Mouse (Mus musculus): Measurements from ENCODE around the gene Meaf6. TPM values are rescaled to one million over a fixed set of nuclear protein-coding genes. Genes with fewer than 3 reads are reported as not detected.

Meaf6 gene
- polyA plus RNA-seq, 1 experiment: 36.0 TPM

DNA sequence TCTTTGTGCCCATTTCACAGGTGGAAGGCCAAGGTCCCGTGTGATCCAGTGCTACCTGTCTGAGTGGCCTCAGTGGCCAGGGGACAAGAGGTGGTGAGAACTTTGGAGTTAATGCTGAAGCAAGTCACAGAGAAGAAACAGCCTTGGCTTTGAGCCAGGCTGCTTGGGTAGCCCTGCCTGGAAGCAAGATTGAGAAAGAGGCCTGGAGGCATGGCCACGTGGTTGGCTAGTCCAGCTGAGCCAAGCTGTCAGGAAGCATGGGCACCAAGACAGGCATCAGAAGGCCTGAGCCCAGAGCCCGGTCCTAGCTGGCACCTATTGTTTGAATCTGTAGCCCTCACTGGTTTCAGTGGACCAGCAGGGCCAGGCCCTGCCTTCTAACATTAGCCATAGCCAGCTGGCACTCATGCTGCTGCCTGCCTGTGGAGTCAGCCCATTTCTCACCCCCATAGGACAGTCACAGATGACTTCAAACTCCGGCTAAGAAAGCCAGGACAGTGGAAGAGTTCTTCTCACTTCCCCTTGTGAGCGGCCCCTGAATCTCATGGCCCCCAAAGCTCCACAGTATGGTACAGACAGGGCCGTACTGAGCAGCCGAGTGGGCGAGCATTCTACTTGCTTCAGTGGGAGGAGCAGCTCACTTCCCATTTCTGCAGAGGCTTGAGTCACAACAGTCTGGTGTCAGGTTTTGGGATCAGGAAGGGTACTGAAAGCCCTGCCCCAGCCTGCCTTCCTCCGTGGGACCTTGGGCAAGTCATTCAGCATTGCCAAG, 31.3 kb downstream of the Meaf6 start:
- no peak for DNase-seq (ENCODE audit: low spot score)

GRCm38 (mm10) chr4:125116929-125117328, 32.0 kb downstream of the Meaf6 start:
- no peak for DNase-seq (ENCODE audit: low spot score)

DNA sequence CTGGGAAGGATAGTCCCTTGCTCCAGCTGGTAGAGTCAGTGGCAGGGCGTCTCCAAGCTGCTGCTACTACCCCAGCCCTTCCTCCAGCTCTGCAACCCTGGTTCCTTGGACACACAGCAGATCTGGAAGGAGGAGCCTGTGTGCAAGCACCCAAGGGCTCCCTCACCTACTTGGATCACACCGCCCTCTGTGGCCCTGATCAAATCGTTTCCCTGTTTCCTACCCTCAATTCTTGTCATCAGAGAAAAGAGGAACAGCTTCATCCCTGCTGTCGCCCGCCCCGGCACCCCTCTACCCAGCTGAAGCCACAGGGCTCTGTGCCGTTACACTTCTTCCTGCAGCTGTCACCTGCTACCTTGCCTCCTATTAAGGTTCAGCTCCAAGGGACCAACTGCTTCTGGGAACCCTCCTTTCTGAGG, 33.0 kb downstream of the Meaf6 start:
- DNase-seq (ENCODE audit: low spot score): no peak

- no peak for DNase-seq (ENCODE audit: low spot score)
Measured at GRCm38 (mm10) chr4:125119070-125119469, 34.1 kb downstream of the Meaf6 start.

DNA sequence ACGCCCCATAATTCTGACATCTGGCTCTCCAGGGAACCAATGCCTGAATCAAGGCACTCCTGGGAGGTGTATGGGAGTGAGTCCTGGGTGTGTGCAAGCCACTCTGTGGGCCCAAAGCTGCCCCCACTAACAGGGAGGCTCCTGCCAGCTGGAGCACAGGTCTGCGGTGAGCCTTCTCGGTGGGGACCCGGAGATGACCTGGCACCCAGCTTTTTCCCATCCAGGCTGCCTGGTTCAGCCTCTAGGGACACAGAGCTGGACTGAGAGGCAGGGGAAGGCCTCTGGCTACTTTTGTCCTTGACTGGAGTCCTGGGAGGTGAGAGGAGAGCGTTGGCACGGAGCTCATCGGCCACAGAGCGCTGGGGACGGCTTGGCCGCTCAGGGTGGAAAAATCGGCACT, 34.8 kb downstream of the Meaf6 start:
- DNase-seq (ENCODE audit: low spot score): no peak

DNA sequence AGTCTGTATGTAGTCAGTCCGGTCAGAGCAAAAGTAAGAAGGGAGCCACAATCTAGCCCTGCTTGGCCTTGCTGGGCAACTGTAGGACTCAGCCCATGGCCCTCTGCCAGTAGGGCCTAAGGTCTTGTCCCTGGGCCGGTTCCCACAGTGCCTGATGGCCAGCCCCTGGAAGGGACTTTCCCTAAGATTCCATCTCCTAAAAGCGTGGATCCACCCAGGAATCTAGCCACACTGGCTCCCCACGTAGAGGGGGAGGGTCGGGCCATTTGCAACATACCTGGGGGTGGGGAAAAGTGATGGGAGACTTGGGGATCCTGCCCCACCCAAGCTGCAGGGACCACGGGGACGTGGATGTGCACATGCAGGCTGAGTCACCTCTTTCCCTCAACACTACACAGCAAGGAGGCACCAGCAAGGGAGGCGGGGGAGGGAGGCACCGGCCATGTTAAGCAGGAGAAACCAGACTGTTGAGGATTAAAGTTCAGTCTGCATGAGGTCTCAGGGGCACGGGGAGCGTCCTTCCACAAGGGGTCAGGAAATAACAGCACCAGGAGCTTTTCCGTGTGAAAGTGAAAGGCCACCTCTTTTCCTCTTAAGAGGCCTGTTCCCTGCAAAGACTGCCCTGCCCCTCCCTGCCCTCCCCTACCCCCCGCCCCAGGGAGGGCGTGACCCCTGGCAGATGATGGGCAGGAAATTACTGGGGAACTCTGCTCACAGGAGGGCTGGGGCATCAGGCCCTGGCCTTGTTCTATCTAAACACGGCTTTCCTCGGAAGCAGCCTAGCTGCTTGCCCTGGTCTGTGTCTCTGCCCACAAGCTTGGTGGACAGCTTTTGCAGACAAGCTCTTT, 37.7 kb downstream of the Meaf6 start:
- peak; percentile 64 for DNase-seq (ENCODE audit: low spot score)

DNA sequence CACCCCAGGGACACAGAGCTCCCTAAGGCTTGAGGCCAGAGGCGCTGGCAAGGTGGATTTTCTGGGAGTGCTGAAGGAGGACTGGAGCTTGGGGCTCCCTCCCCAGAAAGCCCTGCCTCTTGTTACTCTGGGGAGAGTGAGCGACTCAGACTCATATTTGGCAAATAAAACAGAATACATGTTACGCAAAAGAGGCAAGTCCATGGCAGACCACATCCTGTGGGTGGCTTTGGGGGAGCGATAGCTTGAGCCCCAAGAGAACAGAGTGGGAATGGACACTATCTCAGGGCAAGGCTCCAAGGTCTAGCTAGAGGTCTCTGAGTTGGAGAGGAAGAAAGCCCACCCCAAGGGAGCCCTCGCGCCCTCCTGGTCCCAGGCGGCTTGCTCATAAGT, 38.3 kb downstream of the Meaf6 start:
- DNase-seq (ENCODE audit: low spot score): no peak

GRCm38 (mm10) chr4:125124424-125125209, 39.7 kb downstream of the Meaf6 start:
- no peak for DNase-seq (ENCODE audit: low spot score)

DNA sequence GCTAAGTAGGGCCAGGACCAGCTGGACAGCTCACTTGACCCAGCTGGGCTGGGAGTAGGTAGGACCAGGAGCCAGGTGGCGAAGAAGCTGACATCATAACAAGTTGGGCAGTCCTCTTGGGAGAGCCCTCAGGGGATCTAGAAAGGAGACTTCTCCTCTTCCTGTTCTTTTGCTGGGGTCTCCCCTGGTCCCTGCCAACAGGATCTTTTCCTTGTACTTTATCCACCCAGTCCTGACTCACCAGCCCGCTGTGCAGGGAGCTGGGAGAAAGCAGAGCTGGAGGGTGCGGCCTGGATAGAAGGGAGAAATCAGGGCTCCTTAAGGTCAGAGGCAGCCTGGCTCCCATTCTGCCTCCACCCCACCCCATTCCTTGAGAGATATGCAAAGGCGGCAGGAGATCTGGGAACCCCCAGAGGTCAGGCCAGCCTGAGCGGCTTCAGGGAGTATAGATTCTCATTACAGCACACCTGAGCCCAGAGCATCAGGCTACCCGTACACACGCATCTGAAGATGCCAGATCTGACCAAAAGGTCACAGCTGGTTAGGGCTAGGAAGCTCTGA, 40.5 kb downstream of the Meaf6 start:
- no peak for DNase-seq (ENCODE audit: low spot score)

GRCm38 (mm10) chr4:125126186-125126585, 41.3 kb downstream of the Meaf6 start:
- no peak for DNase-seq (ENCODE audit: low spot score)

DNA sequence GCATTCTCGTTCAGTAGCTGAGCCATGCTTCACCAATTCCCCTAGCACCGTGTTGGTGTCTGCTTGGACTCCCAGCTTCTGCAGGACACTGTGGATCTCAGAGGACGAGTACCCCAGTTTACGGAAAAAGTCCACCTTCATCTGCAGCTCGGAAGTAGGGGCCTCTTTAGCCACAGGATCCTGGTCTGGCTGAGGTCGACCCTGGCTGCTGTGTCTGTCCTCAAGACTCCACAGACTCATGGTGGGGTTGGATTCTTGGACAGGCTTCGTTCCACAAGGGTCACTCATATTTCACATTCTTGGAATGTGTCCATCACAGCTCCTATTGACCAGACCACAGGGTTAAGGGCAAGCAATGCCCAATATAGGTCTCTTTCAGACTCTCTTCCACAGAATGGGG, 41.8 kb downstream of the Meaf6 start:
- no peak for DNase-seq (ENCODE audit: low spot score)

DNA sequence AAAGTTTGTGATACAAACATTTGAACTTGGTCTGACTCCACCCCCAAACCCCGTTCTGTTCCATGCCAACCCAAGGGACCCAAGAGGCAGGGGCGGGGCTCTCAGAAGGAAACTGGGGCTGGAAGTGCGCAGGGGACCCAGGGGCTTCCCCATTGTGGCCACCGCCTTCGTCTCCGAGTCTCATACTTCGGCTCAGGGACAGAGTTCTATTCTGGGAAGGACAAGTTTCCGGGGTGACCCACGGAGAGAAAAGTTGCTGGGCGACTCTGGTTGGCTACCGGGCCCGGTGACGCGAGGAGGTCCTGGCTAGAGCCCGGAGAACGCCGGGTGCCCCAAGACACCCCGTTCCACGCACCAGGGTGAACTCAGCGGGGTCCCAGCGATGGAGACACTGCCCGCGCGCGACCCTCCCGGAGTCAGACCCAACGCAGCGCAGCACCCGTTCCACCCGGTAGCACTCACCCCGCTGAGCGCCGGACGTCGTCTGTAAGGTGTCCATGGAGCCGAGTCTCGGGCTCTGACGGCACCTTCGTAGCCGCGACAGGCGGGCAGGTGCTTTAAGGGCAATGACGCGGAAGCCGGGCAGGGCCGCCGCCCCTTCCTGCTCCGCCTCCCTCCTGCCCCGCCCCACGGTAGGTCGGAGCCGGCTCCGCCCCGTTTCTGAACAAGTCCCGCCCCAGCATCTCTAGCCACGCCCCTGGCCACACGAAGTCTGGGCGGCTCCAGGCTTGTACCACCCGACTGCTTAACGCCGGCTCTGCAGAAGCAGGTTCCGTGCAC, 42.6 kb downstream of the Meaf6 start, which contains the start of gene Zc3h12a:
Zc3h12a (minus strand) TSS at position 536 of the 780 bp plus-strand sequence.
- DNase-seq (ENCODE audit: low spot score): peak; percentile 81

GRCm38 (mm10) chr4:125131493-125131892, 46.6 kb downstream of the Meaf6 start:
- no peak for DNase-seq (ENCODE audit: low spot score)

GRCm38 (mm10) chr4:125132394-125132793, 47.5 kb downstream of the Meaf6 start:
- no peak for DNase-seq (ENCODE audit: low spot score)

- no peak for DNase-seq (ENCODE audit: low spot score)
Measured at GRCm38 (mm10) chr4:125134192-125134591, 49.3 kb downstream of the Meaf6 start.

GRCm38 (mm10) chr4:125134631-125135030, 49.7 kb downstream of the Meaf6 start:
- no peak for DNase-seq (ENCODE audit: low spot score)

- no peak for DNase-seq (ENCODE audit: low spot score)
Measured at GRCm38 (mm10) chr4:125135076-125135855, 50.3 kb downstream of the Meaf6 start.

- no peak for DNase-seq (ENCODE audit: low spot score)
Measured at GRCm38 (mm10) chr4:125136303-125136888, 51.5 kb downstream of the Meaf6 start.

- no peak for DNase-seq (ENCODE audit: low spot score)
Measured at GRCm38 (mm10) chr4:125138321-125138720, 53.4 kb downstream of the Meaf6 start.

DNA sequence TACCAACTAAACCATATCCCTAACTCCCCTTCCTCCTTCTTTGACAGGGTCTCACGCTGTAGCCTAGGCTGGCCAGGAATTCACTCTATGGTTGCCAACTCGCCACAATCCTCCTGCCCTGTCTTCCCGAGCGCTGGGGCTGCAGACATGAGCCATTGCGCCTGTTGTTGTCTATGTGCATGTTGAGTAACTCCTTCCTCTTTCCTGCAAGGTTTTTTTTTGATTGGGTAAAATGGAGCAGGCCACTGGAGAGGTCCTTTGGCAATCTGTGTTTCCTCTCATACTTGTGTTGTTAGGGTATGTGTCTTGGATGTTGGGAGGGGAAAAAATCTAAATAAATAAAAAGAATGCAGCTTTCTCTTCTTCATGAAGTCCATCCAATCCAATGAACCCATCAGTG, 59.3 kb downstream of the Meaf6 start:
- DNase-seq (ENCODE audit: low spot score): no peak

All from urinary bladder, adult 2 months (tissue).